Mouse (Mus musculus): ENCODE data around the gene Nek10.

DNA sequence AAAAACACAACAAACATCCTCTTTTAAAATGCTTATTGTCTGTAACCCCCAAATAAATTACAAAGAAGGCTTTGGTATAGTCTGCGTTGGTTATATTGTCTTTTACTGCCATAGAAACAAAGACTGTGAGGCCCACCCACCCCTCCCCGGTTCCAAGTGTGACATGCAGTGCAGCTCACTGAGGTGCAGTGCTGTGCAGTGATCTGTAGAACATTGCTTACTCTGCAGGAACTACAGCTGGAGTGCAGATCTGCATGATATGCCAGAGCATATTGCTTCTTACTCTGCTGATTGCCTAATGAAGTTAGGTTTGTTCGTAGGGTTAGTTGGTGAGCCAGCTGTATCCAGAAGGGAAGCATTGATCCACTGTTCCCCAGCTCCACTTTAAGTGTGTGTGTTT lies 57.1 kb downstream of the Nek10 start:
- no peak for TF ChIP-seq CTCF (IDR thresholded peaks at IDR 0.05)
- TF ChIP-seq EP300 (IDR thresholded peaks at IDR 0.05) = no peak

Measured in lung, postnatal 0 days (tissue).